ENCODE assay signal across 15 mouse cellular contexts in the genomic region with DNA sequence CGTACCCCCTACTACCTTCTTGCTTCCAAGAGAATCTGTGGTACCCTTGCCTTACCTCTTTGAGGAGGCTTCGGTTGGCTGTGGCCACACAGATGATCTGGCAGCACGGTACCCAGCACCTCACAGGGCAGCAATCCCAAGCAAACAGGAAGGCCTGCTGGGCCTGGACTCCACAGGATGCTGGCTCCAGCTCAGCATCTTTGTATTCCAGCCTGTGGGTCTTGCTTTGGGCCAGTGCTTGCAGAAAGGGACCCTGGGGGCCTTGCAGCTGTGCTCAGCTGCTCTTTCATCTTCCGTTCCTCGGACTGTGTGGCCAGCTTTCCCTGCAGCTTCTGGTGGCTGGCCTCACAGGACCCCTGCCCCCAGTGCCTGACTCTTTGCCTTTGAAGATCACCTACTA. TPM values are rescaled to one million over a fixed set of nuclear protein-coding genes. Genes with fewer than 3 reads are reported as not detected.
DNase-seq lines count a peak whose midpoint lies in the region; ATAC-seq lines count a peak whose summit lies in the region.
"Had no signal": no experiment of that assay in that cellular context is flagged by ENCODE, and none has a peak within 500 bp of the region (broad histone marks: within the 10 kb centered on the region; RNA-seq: fewer than 3 reads in every experiment).

No protein-coding gene starts in this region.

- no peak overlapping the region for H3K4me2 ChIP-seq in hindbrain, embryonic 12.5 days (replicated peaks)
- H3K4me2 ChIP-seq in hindbrain, embryonic 16.5 days (ENCODE audit: low read length): no peak overlapping the region
- no peak overlapping the region for H3K4me2 ChIP-seq in embryonic facial prominence, embryonic 11.5 days (ENCODE audit: low read depth, low read length)
- no peak overlapping the region for H3K4me2 ChIP-seq in liver, embryonic 11.5 days
- H3K4me2 ChIP-seq: forebrain, embryonic 15.5 days had no signal

- no peaks in the 10 kb centered on the region for H3K9me3 ChIP-seq in hindbrain, embryonic 12.5 days (replicated peaks)
- no peaks in the 10 kb centered on the region for H3K9me3 ChIP-seq in hindbrain, embryonic 16.5 days (ENCODE audit: control insufficient read depth, low read length)
- no peaks in the 10 kb centered on the region for H3K9me3 ChIP-seq in embryonic facial prominence, embryonic 11.5 days (replicated peaks; ENCODE audit: control insufficient read depth, low read length)
- H3K9me3 ChIP-seq in liver, embryonic 11.5 days (ENCODE audit: control insufficient read depth, low read length): no peaks in the 10 kb centered on the region
- H3K9me3 ChIP-seq: forebrain, embryonic 15.5 days had no signal

- H3K27ac ChIP-seq in hindbrain, embryonic 12.5 days: peak overlapping the region; percentile 12; the same call in 1 of the 2 replicates
- H3K27ac ChIP-seq in hindbrain, embryonic 16.5 days (ENCODE audit: low read depth, low read length): no peak overlapping the region
- H3K27ac ChIP-seq in embryonic facial prominence, embryonic 11.5 days (replicated peaks; ENCODE audit: low read depth, low read length): no peak overlapping the region
- no peak overlapping the region for H3K27ac ChIP-seq in liver, embryonic 11.5 days (ENCODE audit: low read depth, low read length)
- H3K27ac ChIP-seq: forebrain, embryonic 15.5 days; liver, embryonic 14.5 days had no signal

- no peak overlapping the region for H3K4me3 ChIP-seq in hindbrain, embryonic 12.5 days
- no peak overlapping the region for H3K4me3 ChIP-seq in hindbrain, embryonic 16.5 days (ENCODE audit: low read length)
- no peak overlapping the region for H3K4me3 ChIP-seq in embryonic facial prominence, embryonic 11.5 days (ENCODE audit: low read depth, low read length)
- no peak overlapping the region for H3K4me3 ChIP-seq in liver, embryonic 11.5 days (ENCODE audit: low read depth, low read length)
- H3K4me3 ChIP-seq: forebrain, embryonic 15.5 days; myocyte had no signal

- 39% methylated on average over 5 of the region's 5 CpGs for WGBS in hindbrain, embryonic 12.5 days
- 30% methylated on average over 5 of the region's 5 CpGs for WGBS in hindbrain, embryonic 16.5 days
- WGBS in embryonic facial prominence, embryonic 11.5 days: 28% methylated on average over 5 of the region's 5 CpGs
- WGBS in liver, embryonic 11.5 days: 65% methylated on average over 5 of the region's 5 CpGs

- peaks cover 45% of the 10 kb centered on the region for H3K4me1 ChIP-seq in hindbrain, embryonic 12.5 days
- H3K4me1 ChIP-seq in hindbrain, embryonic 16.5 days (ENCODE audit: control insufficient read depth, insufficient read depth, low read depth, low read length): peaks cover 24% of the 10 kb centered on the region
- peaks cover 13% of the 10 kb centered on the region for H3K4me1 ChIP-seq in embryonic facial prominence, embryonic 11.5 days (ENCODE audit: control insufficient read depth, insufficient read depth, low read length)
- peaks cover 45% of the 10 kb centered on the region for H3K4me1 ChIP-seq in liver, embryonic 11.5 days (replicated peaks; ENCODE audit: control insufficient read depth, insufficient read depth, low read length)

- peaks cover 27% of the 10 kb centered on the region for H3K36me3 ChIP-seq in hindbrain, embryonic 12.5 days
- H3K36me3 ChIP-seq in hindbrain, embryonic 16.5 days (ENCODE audit: control insufficient read depth, insufficient read depth, low read length): peaks cover 20% of the 10 kb centered on the region
- H3K36me3 ChIP-seq in embryonic facial prominence, embryonic 11.5 days (replicated peaks; ENCODE audit: control insufficient read depth, insufficient read depth, low read depth, low read length): no peaks in the 10 kb centered on the region
- H3K36me3 ChIP-seq in liver, embryonic 11.5 days (ENCODE audit: control insufficient read depth, insufficient read depth, low read length): no peaks in the 10 kb centered on the region; the same call in 1 of the 2 replicates

- H3K27me3 ChIP-seq in hindbrain, embryonic 12.5 days: no peaks in the 10 kb centered on the region
- no peaks in the 10 kb centered on the region for H3K27me3 ChIP-seq in hindbrain, embryonic 16.5 days (replicated peaks; ENCODE audit: control insufficient read depth, insufficient read depth, low read length)
- H3K27me3 ChIP-seq in embryonic facial prominence, embryonic 11.5 days (ENCODE audit: control insufficient read depth, insufficient read depth, low read length): no peaks in the 10 kb centered on the region
- peaks cover 15% of the 10 kb centered on the region for H3K27me3 ChIP-seq in liver, embryonic 11.5 days (replicated peaks; ENCODE audit: control insufficient read depth, insufficient read depth, low read length)
- H3K27me3 ChIP-seq: forebrain, embryonic 15.5 days had no signal

- no peak for DNase-seq in cerebellum, postnatal 4 days (ENCODE audit: low spot score in 2 of 2)
- peak; percentile 59 for DNase-seq in cerebellum, adult 11 months
- DNase-seq in embryonic facial prominence, embryonic 11.5 days (ENCODE audit: low spot score): no peak
- DNase-seq in liver, embryonic 11.5 days (ENCODE audit: low spot score): no peak
- no peak for DNase-seq in spleen, postnatal 4 days (ENCODE audit: low spot score in 2 of 2)
- DNase-seq: adrenal gland, postnatal 36 days; kidney, adult 9 months; lung, postnatal 36 days; thymus, adult 18-20 months had no signal

- H3K9ac ChIP-seq in hindbrain, embryonic 12.5 days: no peak overlapping the region
- no peak overlapping the region for H3K9ac ChIP-seq in hindbrain, embryonic 16.5 days (ENCODE audit: low read depth, low read length)
- H3K9ac ChIP-seq in embryonic facial prominence, embryonic 11.5 days (replicated peaks; ENCODE audit: low read length): 0 out of 2 replicates have a peak overlapping the region, but pooled peaks have one; percentile 2
- no peak overlapping the region for H3K9ac ChIP-seq in liver, embryonic 11.5 days (ENCODE audit: low read depth, low read length)
- H3K9ac ChIP-seq: forebrain, embryonic 15.5 days; liver, embryonic 14.5 days had no signal

- peak; percentile 47; the same call in 1 of the 2 replicates for ATAC-seq in cerebellum, adult (ENCODE audit: insufficient number of reproducible peaks, low FRiP score, low TSS enrichment)
- no peak for ATAC-seq in hindbrain, embryonic 12.5 days (ENCODE audit: low FRiP score)
- ATAC-seq in hindbrain, embryonic 16.5 days: no peak
- no peak for ATAC-seq in embryonic facial prominence, embryonic 11.5 days (replicated peaks; ENCODE audit: insufficient number of reproducible peaks, low FRiP score, low TSS enrichment, low read depth)
- ATAC-seq in liver, embryonic 11.5 days (replicated peaks; ENCODE audit: low FRiP score): no peak
- ATAC-seq: forebrain, embryonic 15.5 days had no signal

RNA-seq across cellular contexts. Expression of a gene that starts 7.0 kb away (rescaled TPM):
- polyA plus RNA-seq in hindbrain, embryonic 12.5 days (2016; fragmentation: Nextera tagmentation; extraction: Ambion mirVana): 19.4 and 19.8 TPM in 2 replicates
- polyA plus RNA-seq in hindbrain, embryonic 16.5 days (2015; fragmentation: Nextera tagmentation; extraction: Ambion mirVana): 49.6 and 56.7 TPM in 2 replicates
- 3.9 and 4.4 TPM in 2 replicates for polyA plus RNA-seq in embryonic facial prominence, embryonic 11.5 days (2014; fragmentation: Nextera tagmentation; extraction: Ambion mirVana)
- 2.1 TPM in 2 replicates for polyA plus RNA-seq in liver, embryonic 11.5 days (2014; fragmentation: Nextera tagmentation; extraction: Ambion mirVana)

RNA-seq across cellular contexts. Expression of a gene that starts 17.4 kb away (rescaled TPM):
- polyA plus RNA-seq in hindbrain, embryonic 12.5 days (2016; fragmentation: Nextera tagmentation; extraction: Ambion mirVana): 68.6 and 80.7 TPM in 2 replicates
- 87.7 and 94.6 TPM in 2 replicates for polyA plus RNA-seq in hindbrain, embryonic 16.5 days (2015; fragmentation: Nextera tagmentation; extraction: Ambion mirVana)
- polyA plus RNA-seq in embryonic facial prominence, embryonic 11.5 days (2014; fragmentation: Nextera tagmentation; extraction: Ambion mirVana): 120 and 124 TPM in 2 replicates
- 124 and 127 TPM in 2 replicates for polyA plus RNA-seq in liver, embryonic 11.5 days (2014; fragmentation: Nextera tagmentation; extraction: Ambion mirVana)

RNA-seq across cellular contexts. Expression of a gene that starts 17.5 kb away (rescaled TPM):
- polyA plus RNA-seq in hindbrain, embryonic 12.5 days (2016; fragmentation: Nextera tagmentation; extraction: Ambion mirVana): 40.0 and 40.5 TPM in 2 replicates
- 24.9 and 26.8 TPM in 2 replicates for polyA plus RNA-seq in hindbrain, embryonic 16.5 days (2015; fragmentation: Nextera tagmentation; extraction: Ambion mirVana)
- polyA plus RNA-seq in embryonic facial prominence, embryonic 11.5 days (2014; fragmentation: Nextera tagmentation; extraction: Ambion mirVana): 13.0 and 14.8 TPM in 2 replicates
- 14.4 and 15.3 TPM in 2 replicates for polyA plus RNA-seq in liver, embryonic 11.5 days (2014; fragmentation: Nextera tagmentation; extraction: Ambion mirVana)

RNA-seq across cellular contexts. Expression of a gene that starts 31.9 kb away (rescaled TPM):
- 197 and 200 TPM in 2 replicates for polyA plus RNA-seq in hindbrain, embryonic 12.5 days (2016; fragmentation: Nextera tagmentation; extraction: Ambion mirVana)
- 133 and 143 TPM in 2 replicates for polyA plus RNA-seq in hindbrain, embryonic 16.5 days (2015; fragmentation: Nextera tagmentation; extraction: Ambion mirVana)
- polyA plus RNA-seq in embryonic facial prominence, embryonic 11.5 days (2014; fragmentation: Nextera tagmentation; extraction: Ambion mirVana): 156 TPM in 2 replicates
- 185 and 196 TPM in 2 replicates for polyA plus RNA-seq in liver, embryonic 11.5 days (2014; fragmentation: Nextera tagmentation; extraction: Ambion mirVana)

RNA-seq across cellular contexts. Expression of a gene that starts 32.9 kb away (rescaled TPM):
- polyA plus RNA-seq in hindbrain, embryonic 12.5 days (2016; fragmentation: Nextera tagmentation; extraction: Ambion mirVana): 6.0 and 6.4 TPM in 2 replicates
- polyA plus RNA-seq in hindbrain, embryonic 16.5 days (2015; fragmentation: Nextera tagmentation; extraction: Ambion mirVana): 7.3 and 7.5 TPM in 2 replicates
- polyA plus RNA-seq in embryonic facial prominence, embryonic 11.5 days (2014; fragmentation: Nextera tagmentation; extraction: Ambion mirVana): 1.5 and 1.7 TPM in 2 replicates
- polyA plus RNA-seq in liver, embryonic 11.5 days (2014; fragmentation: Nextera tagmentation; extraction: Ambion mirVana): 0.77 and 0.93 TPM in 2 replicates
